Mouse (Mus musculus): ENCODE data around the gene Stat6.

DNA sequence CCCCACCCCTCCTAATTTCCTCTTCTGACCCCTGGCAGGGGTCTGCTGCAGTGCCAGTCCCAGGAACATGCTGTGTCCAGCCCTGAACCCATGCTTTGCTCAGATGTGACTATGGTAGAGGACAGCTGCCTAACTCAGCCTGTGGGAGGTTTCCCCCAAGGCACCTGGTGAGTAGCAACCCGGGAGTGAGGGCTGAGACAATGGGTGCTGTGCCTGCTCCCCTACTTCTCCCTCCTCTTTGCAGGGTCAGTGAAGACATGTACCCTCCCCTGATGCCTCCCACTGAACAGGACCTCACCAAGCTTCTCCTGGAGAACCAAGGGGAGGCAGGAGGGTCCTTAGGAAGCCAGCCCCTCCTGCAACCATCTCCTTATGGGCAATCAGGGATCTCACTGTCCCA, 16.8 kb downstream of the Stat6 start:
- TF ChIP-seq CTCF (conservative IDR thresholded peaks at IDR 0.05; ENCODE audit: insufficient read depth, insufficient read length, low read depth, low read length): no peak
- TF ChIP-seq POLR2A (IDR thresholded peaks at IDR 0.05; ENCODE audit: low read depth, low read length): no peak

Data from kidney, adult 2 months (tissue).